Mouse (Mus musculus): ENCODE data around the gene Dennd1c. TPM values are rescaled to one million over a fixed set of nuclear protein-coding genes. Genes with fewer than 3 reads are reported as not detected.

Gene Dennd1c
- total RNA-seq (2021): 1 to 10 TPM; 1.4 to 2.0 TPM

GRCm38 (mm10) chr17:57078336-57078735 is at the start of gene Dennd1c:
Gene Dennd1c, minus strand, starts transcription at chr17:57078514.
- intact Hi-C loops (cut with DNase I): no loop called here
- peak in 1 of 2 experiments; percentile 30 for DNase-seq

GRCm38 (mm10) chr17:57125853-57126622 is 47.7 kb upstream of the Dennd1c start:
- DNase-seq: no peak

GRCm38 (mm10) chr17:57124792-57125191 is 46.5 kb upstream of the Dennd1c start:
- intact Hi-C loops (cut with DNase I): no loop called here
- no peak for DNase-seq

More at GRCm38 (mm10) chr17:57125853-57126622, 47.7 kb upstream of the Dennd1c start:
- intact Hi-C loops (cut with DNase I): no loop called here

- DNase-seq: no peak
- intact Hi-C loops (cut with DNase I): no loop called here
Measured at GRCm38 (mm10) chr17:57123192-57124118, 45.1 kb upstream of the Dennd1c start.

- intact Hi-C loops (cut with DNase I): no loop called here
- DNase-seq: no peak
Measured at GRCm38 (mm10) chr17:57121856-57122255, 43.5 kb upstream of the Dennd1c start.

GRCm38 (mm10) chr17:57118524-57119349 is 40.4 kb upstream of the Dennd1c start:
- DNase-seq: peak; percentile 32 to 47
- intact Hi-C loops (cut with DNase I): loop anchor here (1.0 kb wide), 1 partner anchor 114 kb away; no protein-coding TSS in a partner anchor

GRCm38 (mm10) chr17:57116801-57117200 is 38.5 kb upstream of the Dennd1c start:
- DNase-seq: no peak
- intact Hi-C loops (cut with DNase I): no loop called here

GRCm38 (mm10) chr17:57112768-57113474 is 34.6 kb upstream of the Dennd1c start:
- DNase-seq: no peak
- intact Hi-C loops (cut with DNase I): loop anchor here (5.0 kb wide), 1 partner anchor 39 kb away; no protein-coding TSS in a partner anchor

- intact Hi-C loops (cut with DNase I): loop anchor here (5.0 kb wide), 1 partner anchor 42 kb away; no protein-coding TSS in a partner anchor
- DNase-seq: no peak
Measured at GRCm38 (mm10) chr17:57110005-57110404, 31.7 kb upstream of the Dennd1c start.

- intact Hi-C loops (cut with DNase I): no loop called here
- DNase-seq: no peak
Measured at GRCm38 (mm10) chr17:57108666-57109171, 30.4 kb upstream of the Dennd1c start.

- intact Hi-C loops (cut with DNase I): no loop called here
- no peak for DNase-seq
Measured at GRCm38 (mm10) chr17:57108040-57108665, 29.8 kb upstream of the Dennd1c start.

- intact Hi-C loops (cut with DNase I): no loop called here
- no peak for DNase-seq
Measured at GRCm38 (mm10) chr17:57107064-57107463, 28.8 kb upstream of the Dennd1c start.

GRCm38 (mm10) chr17:57106035-57106368 is 27.7 kb upstream of the Dennd1c start:
- intact Hi-C loops (cut with DNase I): no loop called here
- no peak for DNase-seq

- intact Hi-C loops (cut with DNase I): no loop called here
- DNase-seq: peak; percentile 42 to 51
Measured at GRCm38 (mm10) chr17:57105181-57106034, 27.1 kb upstream of the Dennd1c start, which contains the start of gene Tnfsf9. Gene Tnfsf9, plus strand, starts transcription at chr17:57105325.

- DNase-seq: no peak
- intact Hi-C loops (cut with DNase I): no loop called here
Measured at GRCm38 (mm10) chr17:57104496-57104895, 26.2 kb upstream of the Dennd1c start.

- intact Hi-C loops (cut with DNase I): no loop called here
- DNase-seq: no peak
Measured at GRCm38 (mm10) chr17:57102276-57102675, 24.0 kb upstream of the Dennd1c start.

GRCm38 (mm10) chr17:57099629-57100325 is 21.5 kb upstream of the Dennd1c start:
- intact Hi-C loops (cut with DNase I): no loop called here

GRCm38 (mm10) chr17:57098321-57098720 is 20.0 kb upstream of the Dennd1c start:
- intact Hi-C loops (cut with DNase I): no loop called here
- no peak for DNase-seq

More at GRCm38 (mm10) chr17:57099629-57100325, 21.5 kb upstream of the Dennd1c start:
- no peak for DNase-seq
